Mouse (Mus musculus) urinary bladder, adult 18-20 months (tissue): ENCODE measurements around the gene Ppan.

Source experiments
- DNase-seq, 2 experiments: peaks; one replicate each; pipeline ENCODE4 v3.0.0; 2022; ENCODE audit warnings: low spot score in 2 of 2, mixed read lengths in 2 of 2

The Ppan gene

GRCm38 (mm10) chr9:20878710-20879065 lies 9.3 kb upstream of the Ppan start:
- no peak for DNase-seq

GRCm38 (mm10) chr9:20879097-20879792 lies 8.7 kb upstream of the Ppan start, which contains the start of gene Angptl6:
Gene Angptl6 (minus strand): TSS chr9:20879727.
- DNase-seq: no peak

- no peak for DNase-seq
Measured at GRCm38 (mm10) chr9:20886563-20886962, 1.4 kb upstream of the Ppan start.

GRCm38 (mm10) chr9:20887191-20887590 lies 784 bp upstream of the Ppan start:
- DNase-seq: no peak

- no peak for DNase-seq
Measured at GRCm38 (mm10) chr9:20888386-20888765, 401 bp downstream of the Ppan start.

- DNase-seq: no peak
Measured at GRCm38 (mm10) chr9:20889185-20890141, 1.5 kb downstream of the Ppan start.

GRCm38 (mm10) chr9:20890411-20890810 lies 2.4 kb downstream of the Ppan start:
- no peak for DNase-seq

GRCm38 (mm10) chr9:20891339-20892103 lies 3.5 kb downstream of the Ppan start:
- no peak for DNase-seq

GRCm38 (mm10) chr9:20892104-20892653 lies 4.2 kb downstream of the Ppan start:
- no peak for DNase-seq

GRCm38 (mm10) chr9:20893069-20893468 lies 5.1 kb downstream of the Ppan start:
- no peak for DNase-seq

- DNase-seq: no peak
Measured at GRCm38 (mm10) chr9:20893590-20894343, 5.8 kb downstream of the Ppan start.

- no peak for DNase-seq
Measured at GRCm38 (mm10) chr9:20894629-20895028, 6.7 kb downstream of the Ppan start.

- DNase-seq: no peak
Measured at GRCm38 (mm10) chr9:20895382-20895781, 7.4 kb downstream of the Ppan start.

GRCm38 (mm10) chr9:20897736-20898510 lies 9.9 kb downstream of the Ppan start:
- no peak for DNase-seq

- DNase-seq: peak; percentile 77 to 79
Measured at GRCm38 (mm10) chr9:20898511-20899073, 10.6 kb downstream of the Ppan start, which contains the start of gene Eif3g. Gene Eif3g (minus strand): TSS chr9:20898623.

GRCm38 (mm10) chr9:20901466-20902173 lies 13.6 kb downstream of the Ppan start:
- no peak for DNase-seq

- DNase-seq: no peak
Measured at GRCm38 (mm10) chr9:20902174-20902491, 14.2 kb downstream of the Ppan start.

GRCm38 (mm10) chr9:20909948-20910347 lies 22.0 kb downstream of the Ppan start:
- DNase-seq: no peak

GRCm38 (mm10) chr9:20916160-20916559 lies 28.2 kb downstream of the Ppan start:
- DNase-seq: no peak
